Mouse (Mus musculus): ENCODE results near the gene Mark2.
"Not testable (repeated sequence)": the region's sequence is repeated elsewhere in the genome, so short reads cannot be mapped to it uniquely, and the experiment has no call there.

Mark2 gene

GRCm38 (mm10) chr19:7341512-7342397, at the start of gene Mark2:
Mark2 (minus strand) TSS chr19:7341860.
- DNase-seq (ENCODE audit: low spot score in 2 of 2): peak; percentile 98 to 100

- DNase-seq (ENCODE audit: low spot score in 2 of 2): no peak
Observed at GRCm38 (mm10) chr19:7388488-7388887, 46.8 kb upstream of the Mark2 start.

- DNase-seq (ENCODE audit: low spot score in 2 of 2): no peak
Observed at GRCm38 (mm10) chr19:7386042-7386441, 44.4 kb upstream of the Mark2 start.

GRCm38 (mm10) chr19:7382903-7383865, 41.5 kb upstream of the Mark2 start, which contains the start of gene Spindoc:
Spindoc (minus strand) TSS chr19:7382994.
- DNase-seq (ENCODE audit: low spot score in 2 of 2): peak; percentile 98 to 99

- DNase-seq (ENCODE audit: low spot score in 2 of 2): peak; percentile 46 to 70
Observed at GRCm38 (mm10) chr19:7382248-7382902, 40.7 kb upstream of the Mark2 start.

GRCm38 (mm10) chr19:7381906-7382247, 40.2 kb upstream of the Mark2 start:
- DNase-seq (ENCODE audit: low spot score in 2 of 2): no peak

GRCm38 (mm10) chr19:7377639-7378038, 36.0 kb upstream of the Mark2 start:
- no peak for DNase-seq (ENCODE audit: low spot score in 2 of 2)

GRCm38 (mm10) chr19:7374491-7374890, 32.8 kb upstream of the Mark2 start:
- DNase-seq (ENCODE audit: low spot score in 2 of 2): no peak

- DNase-seq (ENCODE audit: low spot score in 2 of 2): not testable (repeated sequence)
Observed at GRCm38 (mm10) chr19:7369469-7369868, 27.8 kb upstream of the Mark2 start.

GRCm38 (mm10) chr19:7353636-7354035, 12.0 kb upstream of the Mark2 start:
- no peak for DNase-seq (ENCODE audit: low spot score in 2 of 2)

GRCm38 (mm10) chr19:7352809-7353495, 11.3 kb upstream of the Mark2 start:
- DNase-seq (ENCODE audit: low spot score in 2 of 2): peak in 1 of 2 experiments; percentile 70

GRCm38 (mm10) chr19:7349993-7350392, 8.3 kb upstream of the Mark2 start:
- DNase-seq (ENCODE audit: low spot score in 2 of 2): peak in 1 of 2 experiments; percentile 28

GRCm38 (mm10) chr19:7345235-7345755, 3.6 kb upstream of the Mark2 start:
- DNase-seq (ENCODE audit: low spot score in 2 of 2): peak; percentile 40 to 69

- DNase-seq (ENCODE audit: low spot score in 2 of 2): no peak
Observed at GRCm38 (mm10) chr19:7342646-7343045, 986 bp upstream of the Mark2 start.

- no peak for DNase-seq (ENCODE audit: low spot score in 2 of 2)
Observed at GRCm38 (mm10) chr19:7340780-7341475, 732 bp downstream of the Mark2 start.

GRCm38 (mm10) chr19:7340371-7340779, 1.3 kb downstream of the Mark2 start:
- no peak for DNase-seq (ENCODE audit: low spot score in 2 of 2)

GRCm38 (mm10) chr19:7339867-7340266, 1.8 kb downstream of the Mark2 start:
- no peak for DNase-seq (ENCODE audit: low spot score in 2 of 2)

GRCm38 (mm10) chr19:7339026-7339425, 2.6 kb downstream of the Mark2 start:
- no peak for DNase-seq (ENCODE audit: low spot score in 2 of 2)

- DNase-seq (ENCODE audit: low spot score in 2 of 2): no peak
Observed at GRCm38 (mm10) chr19:7337781-7338342, 3.8 kb downstream of the Mark2 start.

GRCm38 (mm10) chr19:7335656-7336055, 6.0 kb downstream of the Mark2 start:
- no peak for DNase-seq (ENCODE audit: low spot score in 2 of 2)

Data from cerebellum, postnatal 4 days (tissue).